Mouse (Mus musculus) right cerebral cortex, postnatal 25 days (tissue): Measurements from ENCODE around the gene Pole.

Experiments
- DNase-seq: peaks from one replicate; pipeline ENCODE4 v3.0.0; 2022

Gene Pole

GRCm38 (mm10) chr5:110285770-110286445 lies at the start of gene Pole, which contains the start of gene Pxmp2:
Gene Pole, plus strand, starts transcription at chr5:110286306.
Gene Pxmp2, minus strand, starts transcription at chr5:110286186.
- peak; percentile 83 for DNase-seq

DNA sequence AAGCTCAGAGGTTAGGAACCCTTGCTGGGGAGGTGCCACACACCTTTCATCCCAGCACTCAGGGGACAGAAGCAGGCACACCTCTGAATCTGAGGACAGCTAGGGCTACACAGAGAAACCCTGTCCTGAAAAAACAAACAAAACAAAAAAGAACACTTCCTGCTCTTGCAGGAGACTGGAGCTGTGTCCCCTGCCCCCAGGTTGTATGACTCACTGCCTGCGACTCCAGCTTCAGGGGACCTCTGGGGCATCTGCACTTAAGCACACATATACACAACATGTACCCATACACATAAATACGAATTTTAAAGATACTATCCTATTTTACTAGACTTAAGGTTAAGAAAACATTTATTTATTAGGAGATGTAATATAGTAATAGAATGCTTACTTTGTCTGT lies 42.0 kb upstream of the Pole start:
- DNase-seq, result no peak

DNA sequence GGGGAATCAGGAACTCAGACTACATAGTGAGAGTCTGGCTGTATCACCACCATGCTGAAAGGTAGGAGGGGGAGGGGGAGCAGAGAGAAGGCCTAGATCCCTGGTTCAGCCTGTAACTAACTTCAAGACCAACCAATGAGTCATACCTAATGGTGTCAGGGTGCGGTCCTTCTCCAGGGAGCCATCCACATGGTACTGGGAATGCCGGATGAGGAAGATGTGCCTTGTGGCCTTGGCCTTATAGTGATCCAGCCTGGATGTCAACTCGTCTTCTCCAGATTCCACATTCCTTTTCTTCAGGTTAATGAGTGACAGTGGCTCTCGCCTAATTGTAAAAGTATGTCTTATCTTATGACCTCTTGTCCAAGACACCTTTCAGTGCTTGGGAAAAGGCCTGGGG lies 19.2 kb upstream of the Pole start:
- DNase-seq, result no peak

DNA sequence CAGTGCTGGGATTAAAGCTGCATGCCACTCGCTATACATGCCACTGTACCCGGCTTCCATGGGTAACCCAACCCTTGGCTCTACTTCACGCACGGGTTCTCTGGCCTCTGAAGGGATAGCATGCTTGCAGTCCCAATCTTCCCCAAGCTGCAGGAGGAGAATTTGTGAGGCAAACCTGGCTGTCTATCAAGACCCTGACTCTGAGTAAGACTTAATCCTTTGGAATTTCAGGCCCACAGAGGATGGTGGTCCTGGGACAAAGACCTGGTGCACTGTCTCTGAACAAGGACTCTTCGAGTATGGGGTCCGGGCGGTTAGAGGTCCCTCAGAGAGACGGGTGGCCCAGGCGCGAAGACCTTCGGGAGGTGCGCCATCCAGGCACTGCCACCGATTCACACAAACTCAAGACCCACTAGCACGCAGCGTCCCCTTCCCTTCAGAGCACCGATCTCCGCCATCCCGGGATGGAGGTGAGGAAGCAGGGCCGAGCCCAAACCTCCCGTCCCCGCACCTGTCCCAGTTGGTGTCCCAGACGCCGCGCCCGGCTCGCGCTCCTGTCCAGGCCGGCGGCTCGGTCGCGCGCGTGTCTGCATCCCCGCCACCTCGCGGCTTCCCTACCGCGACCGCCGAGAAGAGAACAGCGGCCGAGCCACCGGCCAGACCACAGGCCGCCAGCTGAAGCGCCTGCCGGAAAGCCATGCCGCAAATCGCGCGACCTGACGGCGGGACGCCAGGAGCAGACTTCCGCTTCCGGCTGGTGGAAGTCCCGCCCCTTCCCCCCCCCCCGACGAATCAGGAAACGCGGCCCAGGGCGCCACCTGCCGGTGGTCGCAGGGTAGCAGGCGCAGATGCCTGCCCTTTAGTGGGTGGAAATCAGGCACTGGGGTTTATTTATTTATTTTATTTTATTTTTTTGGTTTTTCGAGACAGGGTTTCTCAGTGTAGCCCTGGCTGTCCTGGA lies 16.7 kb upstream of the Pole start, which contains the start of gene Pgam5:
TSS of gene Pgam5 (minus strand) at position 773 of the 961 bp plus-strand sequence.
- DNase-seq, result peak; percentile 86

- no peak for DNase-seq
These were observed 15.9 kb upstream of the Pole start for GRCm38 (mm10) chr5:110270242-110270641.

GRCm38 (mm10) chr5:110274147-110274546 lies 12.0 kb upstream of the Pole start:
- DNase-seq, result no peak

GRCm38 (mm10) chr5:110274846-110275245 lies 11.3 kb upstream of the Pole start:
- no peak for DNase-seq

DNA sequence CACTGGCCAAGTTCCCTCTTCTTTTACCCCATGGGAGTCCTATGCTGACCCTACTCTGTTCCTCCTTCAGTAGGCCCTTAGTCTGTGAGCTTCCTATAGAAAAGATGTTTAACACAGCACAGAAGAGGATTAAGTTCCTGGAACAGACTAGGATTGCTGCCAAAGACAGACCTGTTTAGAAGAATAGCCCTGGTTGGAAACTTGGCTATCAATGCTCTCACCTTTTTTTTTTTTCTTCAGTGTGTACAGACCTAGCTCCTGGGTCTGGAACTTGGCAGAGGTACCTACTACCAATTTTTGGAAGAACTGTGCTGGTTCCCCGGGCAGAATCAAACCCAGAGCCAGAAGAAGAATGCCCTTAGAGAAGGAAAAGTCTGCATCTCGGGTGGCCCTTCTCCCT lies 9.7 kb upstream of the Pole start:
- DNase-seq, result no peak

DNA sequence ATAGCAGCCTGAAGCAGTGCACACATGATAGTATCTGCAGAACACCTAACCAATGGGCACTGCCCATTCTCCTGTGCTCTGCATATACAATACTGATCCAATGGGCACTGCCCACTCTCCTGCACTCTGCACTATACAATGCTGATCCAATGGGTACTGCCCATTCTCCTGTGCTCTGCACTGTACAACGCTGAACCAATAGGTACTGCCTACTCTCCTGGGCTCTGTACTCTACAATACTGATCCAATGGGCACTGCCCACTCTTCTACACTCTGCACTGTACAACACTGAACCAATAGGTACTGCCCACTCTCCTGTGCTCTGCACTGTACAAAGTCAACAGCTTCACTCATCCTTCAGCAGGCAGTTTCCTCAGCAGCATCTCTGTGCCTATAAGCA lies 9.2 kb upstream of the Pole start:
- DNase-seq, result no peak

DNA sequence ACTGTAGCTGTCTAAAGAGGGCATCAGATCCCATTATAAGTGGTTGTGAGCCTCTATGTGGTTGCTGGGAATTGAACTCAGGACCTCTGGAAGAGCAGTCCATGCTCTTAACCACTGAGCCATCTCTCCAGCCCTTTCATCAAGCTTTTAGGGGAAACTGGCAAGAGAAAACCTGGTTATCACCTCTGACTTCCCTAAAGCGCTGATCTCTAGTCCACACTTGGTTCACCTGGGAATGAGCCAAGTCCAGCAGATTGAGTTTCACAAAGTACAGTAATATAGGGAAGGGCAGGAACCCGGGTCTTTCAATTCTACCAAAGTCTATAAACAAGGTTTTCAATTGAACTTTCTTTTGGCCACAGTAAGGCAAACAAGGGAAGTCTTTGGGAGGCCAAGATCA lies 4.1 kb upstream of the Pole start:
- no peak for DNase-seq

DNA sequence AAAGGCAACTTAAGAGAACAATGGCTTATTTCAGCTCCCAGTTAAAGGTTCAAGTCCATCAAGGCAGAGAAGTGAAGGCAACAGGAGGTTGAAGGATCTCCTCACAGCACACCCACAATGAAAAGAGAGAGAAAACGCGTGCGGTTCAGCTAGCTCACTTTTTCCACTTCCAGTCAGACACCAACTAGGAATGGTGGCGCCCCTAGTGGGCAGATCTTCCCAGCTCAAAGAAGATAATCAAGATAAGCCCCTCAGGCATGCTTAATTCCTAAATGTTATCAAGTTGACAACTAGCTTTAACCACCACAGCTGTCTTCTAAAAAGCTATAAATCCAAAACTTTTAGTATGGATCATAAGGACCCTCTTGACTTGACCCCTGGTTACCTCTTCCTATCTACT lies 1.6 kb upstream of the Pole start:
- DNase-seq, result no peak

DNA sequence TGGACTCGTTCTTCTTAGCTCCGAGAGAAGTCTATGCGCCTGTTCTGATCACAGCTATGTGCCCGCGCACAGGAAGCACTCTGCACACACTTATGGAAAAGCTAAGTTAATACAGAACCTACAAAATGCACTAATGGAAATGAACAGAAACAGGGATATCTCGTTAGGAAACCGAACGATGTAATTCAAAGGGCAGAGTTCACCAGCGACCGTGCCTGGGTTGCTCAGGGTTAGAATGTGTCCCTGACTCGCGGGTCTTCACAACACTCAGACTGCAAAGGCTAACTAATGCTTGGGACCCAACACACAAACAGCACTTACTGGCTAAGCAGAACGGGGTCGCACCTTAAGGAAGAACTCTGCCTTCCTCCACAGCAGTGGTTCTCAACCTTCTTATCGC lies 950 bp upstream of the Pole start:
- DNase-seq, result no peak

DNA sequence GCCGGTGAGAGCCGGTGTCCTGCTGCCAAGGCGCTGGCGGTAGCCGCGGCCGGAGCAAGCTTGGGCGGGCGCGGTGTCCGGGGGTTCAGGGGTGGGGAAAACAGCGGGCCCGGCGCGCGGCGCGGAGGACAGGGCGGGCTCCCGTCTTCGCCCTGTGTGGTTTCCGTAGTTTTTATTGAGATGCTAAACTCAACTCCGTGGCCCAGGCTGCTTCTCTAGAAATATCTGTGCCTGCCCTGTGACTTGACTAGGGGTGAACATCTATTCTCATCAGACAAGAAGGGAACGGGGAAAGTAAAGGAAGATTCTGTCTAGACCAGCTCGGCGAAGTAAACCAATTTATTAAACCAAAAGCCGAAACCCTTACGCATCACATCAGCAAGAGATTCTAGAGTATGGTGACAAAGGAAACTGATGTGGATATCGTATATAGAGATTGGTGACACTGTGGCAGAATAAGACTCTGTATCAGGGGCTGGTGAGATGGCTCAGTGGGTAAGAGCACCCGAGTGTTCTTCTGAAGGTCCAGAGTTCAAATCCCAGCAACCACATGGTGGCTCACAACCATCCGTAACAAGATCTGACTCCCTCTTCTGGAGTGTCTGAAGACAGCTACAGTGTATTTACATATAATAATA lies 459 bp downstream of the Pole start:
- no peak for DNase-seq

DNA sequence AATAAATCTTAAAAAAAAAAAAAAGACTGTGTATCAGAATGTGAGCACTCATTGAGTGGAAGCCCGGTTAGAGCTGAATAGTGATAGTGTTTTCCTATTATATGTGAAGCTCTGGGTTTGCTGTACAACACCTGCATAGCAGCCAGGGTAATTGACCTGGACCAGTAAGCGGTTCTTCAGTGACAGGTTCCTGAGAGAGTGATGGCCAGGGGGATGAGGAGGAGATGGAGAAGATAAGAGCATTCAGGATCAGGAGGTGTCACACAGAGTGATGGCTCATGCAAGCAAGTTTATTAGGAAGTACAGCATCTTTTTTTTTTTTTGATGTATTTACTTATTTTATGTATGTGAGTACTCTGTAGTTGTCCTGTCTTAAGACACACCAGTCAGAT lies 974 bp downstream of the Pole start:
- DNase-seq, result no peak

DNA sequence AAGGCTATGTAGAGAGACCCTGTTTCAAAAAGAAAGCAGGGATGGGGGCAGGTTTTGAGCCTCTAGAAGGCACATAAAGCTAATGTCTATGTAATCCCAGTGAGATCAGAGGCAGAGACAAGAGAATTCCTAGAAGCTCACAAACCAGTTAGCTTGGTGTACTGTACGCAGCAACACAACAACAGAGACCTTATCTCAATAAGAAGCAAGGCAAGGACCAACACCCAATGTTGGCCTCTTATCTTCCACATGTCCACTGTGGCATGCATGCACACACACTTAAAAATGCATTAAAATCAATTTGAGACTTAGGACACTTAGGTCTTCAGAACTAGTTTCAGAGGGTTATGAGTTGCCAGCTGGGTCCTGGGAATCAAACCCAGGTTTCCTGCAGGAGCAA lies 5.5 kb downstream of the Pole start:
- no peak for DNase-seq

- DNase-seq, result no peak
These were observed 10.5 kb downstream of the Pole start for GRCm38 (mm10) chr5:110296637-110297036.

- DNase-seq, result no peak
These were observed 14.5 kb downstream of the Pole start for GRCm38 (mm10) chr5:110300591-110300990.

DNA sequence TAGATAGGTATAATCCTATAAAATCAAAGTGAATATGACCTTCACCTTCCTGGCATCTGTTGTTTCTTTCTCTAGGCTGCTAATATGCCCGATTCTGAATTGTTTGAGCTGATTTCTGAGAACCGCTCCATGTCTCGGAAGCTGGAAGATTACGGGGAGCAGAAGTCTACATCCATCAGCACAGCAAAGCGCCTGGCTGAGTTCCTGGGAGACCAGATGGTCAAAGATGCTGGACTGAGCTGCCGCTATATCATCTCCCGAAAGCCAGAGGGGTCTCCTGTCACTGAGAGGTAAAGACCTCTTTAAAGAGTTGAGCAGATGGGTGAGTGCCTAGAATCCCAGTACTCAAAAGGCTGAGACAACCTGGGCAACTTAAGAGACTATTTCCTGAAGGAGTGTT lies 22.8 kb downstream of the Pole start:
- no peak for DNase-seq

DNA sequence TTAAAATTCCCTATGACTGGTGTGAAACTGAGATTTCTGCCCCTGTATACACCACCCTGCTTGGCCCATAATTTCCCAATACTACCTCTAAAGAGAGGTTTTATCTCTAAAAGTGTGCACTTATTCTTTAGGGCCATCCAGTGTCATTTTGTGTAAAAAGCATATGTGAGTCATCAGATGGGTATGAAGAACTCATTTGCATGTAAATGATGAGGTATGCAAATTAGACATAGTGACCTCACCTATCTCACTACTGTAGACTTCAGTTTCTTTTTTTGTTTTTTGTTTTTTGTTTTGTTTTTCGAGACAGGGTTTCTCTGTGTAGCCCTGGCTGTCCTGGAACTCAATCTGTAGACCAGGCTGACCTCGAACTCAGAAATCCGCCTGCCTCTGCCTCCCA lies 27.0 kb downstream of the Pole start:
- no peak for DNase-seq

GRCm38 (mm10) chr5:110330508-110330907 lies 44.4 kb downstream of the Pole start:
- no peak for DNase-seq

- DNase-seq, result no peak
These were observed 52.7 kb downstream of the Pole start for GRCm38 (mm10) chr5:110338792-110339191.

DNA sequence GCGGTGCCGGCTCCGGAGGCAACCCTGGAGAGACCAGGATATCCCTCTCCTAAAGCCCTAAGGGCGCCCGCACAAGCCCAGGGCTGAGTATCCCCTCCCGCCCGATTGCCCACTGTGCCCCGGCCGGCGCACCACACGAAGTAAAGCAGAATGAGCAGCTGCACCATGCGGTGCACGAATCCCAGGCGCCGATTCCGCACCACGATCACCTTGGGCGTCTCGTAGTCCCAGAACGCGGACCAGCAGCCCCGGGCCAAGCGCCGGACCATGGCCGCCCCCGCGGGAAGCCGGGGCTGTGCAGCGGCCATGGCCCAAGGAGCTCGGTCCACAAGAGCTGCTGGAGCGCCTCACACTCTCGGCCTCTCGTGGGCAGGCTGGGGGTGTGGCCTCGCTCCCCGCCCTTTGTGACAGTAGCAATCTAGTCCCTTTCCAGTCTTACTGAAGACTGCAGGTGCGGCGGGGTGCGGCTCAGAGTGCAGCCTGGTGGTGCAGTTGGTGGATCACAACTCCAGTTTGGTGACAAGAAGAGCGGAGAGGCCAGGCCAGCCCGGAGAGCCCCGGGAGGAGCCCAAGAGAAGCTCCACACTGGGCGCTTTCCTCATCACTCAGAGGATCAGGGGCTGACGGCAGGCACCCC lies 56.7 kb downstream of the Pole start, which contains the start of gene P2rx2:
TSS of gene P2rx2 (minus strand) at position 565 of the 637 bp plus-strand sequence.
- DNase-seq, result peak; percentile 23

DNA sequence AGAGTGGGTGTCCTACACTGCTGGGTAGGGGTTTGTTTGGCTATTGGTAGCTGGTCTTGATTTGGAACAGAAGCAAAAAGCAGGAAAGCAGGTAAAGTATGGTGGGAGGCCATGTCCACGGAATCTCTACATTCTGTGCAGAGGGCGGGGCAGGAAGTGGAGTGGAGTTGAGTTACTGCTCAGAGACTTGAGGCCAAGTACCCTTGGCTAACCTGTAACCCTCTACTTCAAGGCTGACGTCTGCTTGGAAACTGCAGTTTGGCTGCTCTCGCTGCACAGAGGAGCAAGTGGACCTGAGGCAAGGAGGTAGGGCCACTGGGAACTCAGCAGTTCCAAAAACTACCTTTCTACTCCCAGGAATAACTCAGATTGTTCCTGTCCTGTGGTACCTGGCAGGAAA lies 58.4 kb downstream of the Pole start, which contains the start of gene Lrcol1:
TSS of gene Lrcol1 (plus strand) at position 207 of the 400 bp plus-strand sequence.
- DNase-seq, result no peak
